Mouse (Mus musculus) macrophage (primary cell): ENCODE results near the gene Fam8a1. TPM values are rescaled to one million over a fixed set of nuclear protein-coding genes. Genes with fewer than 3 reads are reported as not detected.

Experiments used
- H3K27ac ChIP-seq: fragments of 350-480 bp; formaldehyde crosslinking; 2 replicates; pipeline ENCODE4 v1.9.0; 2021
- H3K36me3 ChIP-seq: fragments of 350-480 bp; formaldehyde crosslinking; 2 replicates; pipeline ENCODE4 v1.9.0; 2021; ENCODE audit errors: inconsistent target
- H3K4me3 ChIP-seq: fragments of 350-480 bp; formaldehyde crosslinking; 2 replicates; pipeline ENCODE4 v1.9.0; 2021; ENCODE audit errors: inconsistent target
- H3K79me2 ChIP-seq: fragments of 350-480 bp; formaldehyde crosslinking; 2 replicates; pipeline ENCODE4 v1.9.0; 2021; ENCODE audit errors: inconsistent target
- WGBS: methylation state at CpG from one replicate; pipeline ENCODE4 v1.1.7; 2026; ENCODE audit warnings: inconsistent platforms; ENCODE audit not compliant: missing documents; 5-methylcytosine and 5-hydroxymethylcytosine counted together
- polyA plus RNA-seq: library from polyadenylated mRNA; stranded (reverse); fragments of 250-400 nt; gene quantifications from 3 replicates; pipeline ENCODE4 v1.2.4, GENCODE M21; 2018; ENCODE audit warnings: inconsistent platforms

The Fam8a1 gene
- polyA plus RNA-seq, 1 experiment from 2014 or later = 10.2 TPM

DNA sequence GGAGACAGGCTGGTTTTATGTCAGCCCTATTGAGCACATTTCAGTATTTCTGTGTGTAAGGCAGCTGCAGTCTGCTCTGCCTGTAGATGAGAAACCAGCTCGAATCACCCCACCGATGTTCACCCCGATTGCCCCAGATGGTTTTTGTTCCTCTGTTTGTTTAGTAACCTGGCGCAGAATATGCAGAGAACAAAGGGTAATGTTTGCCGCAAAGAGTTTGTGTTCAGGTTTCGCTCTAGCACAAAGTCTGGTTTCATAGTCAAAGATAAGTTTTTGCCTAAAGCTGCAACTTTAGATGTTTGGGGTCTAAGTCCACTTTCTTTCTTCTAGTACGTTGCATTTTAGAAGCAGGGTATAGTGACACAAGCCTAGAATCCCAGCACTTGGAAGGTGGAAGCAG, 16.7 kb upstream of the Fam8a1 start:
- Histone ChIP-seq H3K4me3 (no peak overlapping the region), H3K36me3 (no peaks in the 10 kb centered on the region), H3K27ac (no peak overlapping the region), H3K79me2 (no peaks in the 10 kb centered on the region)
- 94% methylated on average over 7 of the region's 7 CpGs for WGBS

DNA sequence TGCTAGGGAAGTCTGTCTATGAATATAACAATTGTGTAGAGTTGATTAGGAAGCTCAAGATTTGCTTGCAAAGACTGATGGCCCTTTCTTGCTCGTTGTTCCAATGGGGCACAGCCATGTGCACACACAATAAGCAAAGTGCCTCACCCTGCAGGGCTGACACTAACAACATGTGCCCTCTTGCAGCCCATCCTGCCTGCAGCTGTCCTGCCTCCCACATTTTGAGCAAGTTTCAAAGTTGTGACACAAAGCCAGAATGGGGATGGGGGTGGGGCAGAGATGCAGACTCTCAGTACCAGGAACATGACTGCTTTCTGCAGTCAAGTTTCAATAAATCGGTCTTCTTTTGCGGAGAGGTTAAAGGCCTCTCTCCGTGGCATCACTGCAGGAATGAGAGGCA, 15.7 kb upstream of the Fam8a1 start:
- Histone ChIP-seq H3K27ac (no peak overlapping the region), H3K4me3 (no peak overlapping the region), H3K36me3 (no peaks in the 10 kb centered on the region)

DNA sequence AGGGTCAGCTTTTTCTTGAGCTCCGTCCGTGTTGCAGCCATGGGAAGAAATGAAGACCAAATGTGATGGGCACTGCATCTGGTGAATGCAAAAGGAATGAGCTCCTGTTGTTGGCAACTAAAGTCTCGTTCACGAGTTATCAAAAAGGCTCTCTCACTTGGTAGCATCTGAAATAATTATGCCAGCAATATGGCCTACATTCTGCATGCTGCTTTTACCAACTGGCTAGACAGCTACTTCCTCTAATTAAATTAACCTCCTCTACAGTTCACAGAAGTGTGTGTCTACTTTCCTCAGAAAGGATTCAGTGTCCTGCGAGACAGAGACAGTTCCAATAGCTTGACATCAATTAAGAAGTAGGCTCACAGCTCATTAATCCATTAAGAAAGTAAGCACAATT, 14.8 kb upstream of the Fam8a1 start:
- Histone ChIP-seq H3K27ac (no peak overlapping the region), H3K4me3 (no peak overlapping the region), H3K36me3 (no peaks in the 10 kb centered on the region), H3K79me2 (no peaks in the 10 kb centered on the region)
- WGBS = 92% methylated on average over 5 of the region's 5 CpGs

More for the DNA sequence above, 15.7 kb upstream of the Fam8a1 start:
- WGBS = 88% methylated on average over 4 of the region's 4 CpGs
- no peaks in the 10 kb centered on the region for H3K79me2 ChIP-seq

DNA sequence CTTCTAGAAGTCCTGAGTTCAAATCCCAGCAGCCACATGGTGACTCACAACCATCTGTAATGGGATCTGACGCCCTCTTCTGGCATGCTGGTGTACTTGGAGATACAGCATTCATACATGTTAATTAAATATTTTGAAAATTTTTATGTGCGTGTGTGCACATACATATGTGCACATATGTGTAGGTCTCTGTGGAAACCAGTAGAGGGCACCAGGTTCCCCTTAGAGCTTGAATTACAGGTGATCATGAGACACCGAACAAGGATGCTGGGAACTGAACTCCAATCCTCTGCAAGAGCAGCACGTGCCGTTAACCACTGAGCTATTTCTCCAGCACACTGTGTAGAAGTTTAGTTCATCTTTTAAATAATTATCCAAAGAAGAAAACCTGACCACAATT, 10.1 kb upstream of the Fam8a1 start:
- Histone ChIP-seq H3K27ac (no peak overlapping the region), H3K79me2 (no peaks in the 10 kb centered on the region), H3K36me3 (no peaks in the 10 kb centered on the region), H3K4me3 (no peak overlapping the region)
- WGBS = 88% methylated on average over 5 of the region's 5 CpGs

DNA sequence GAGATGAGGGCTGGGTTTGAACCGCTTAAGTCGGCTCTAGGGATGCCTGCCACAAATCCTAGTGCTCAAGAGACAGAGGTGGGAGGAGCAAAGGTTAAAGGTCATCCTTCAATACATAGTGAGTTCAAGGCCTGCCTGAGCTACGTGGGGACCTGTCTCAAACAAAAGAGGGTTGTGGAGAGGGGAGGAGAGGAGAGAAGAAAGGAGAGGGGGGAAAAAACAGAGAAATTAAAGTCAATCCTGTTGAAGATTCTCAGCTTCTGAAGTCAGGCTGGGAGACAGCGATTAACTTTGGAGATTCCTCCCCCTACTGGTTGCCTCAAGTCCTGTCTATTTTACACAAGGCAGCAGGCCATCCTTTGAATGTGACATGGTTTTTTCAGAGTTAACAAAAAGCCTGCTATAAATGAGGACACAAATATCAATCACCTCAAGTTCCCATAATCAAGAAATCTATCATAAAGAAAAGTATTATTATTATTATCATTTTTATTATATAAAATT, 5.8 kb upstream of the Fam8a1 start:
- H3K4me3 ChIP-seq = no peak overlapping the region
- H3K79me2 ChIP-seq = no peaks in the 10 kb centered on the region
- 45% methylated on average over 4 of the region's 4 CpGs for WGBS
- no peak overlapping the region for H3K27ac ChIP-seq
- H3K36me3 ChIP-seq = no peaks in the 10 kb centered on the region

DNA sequence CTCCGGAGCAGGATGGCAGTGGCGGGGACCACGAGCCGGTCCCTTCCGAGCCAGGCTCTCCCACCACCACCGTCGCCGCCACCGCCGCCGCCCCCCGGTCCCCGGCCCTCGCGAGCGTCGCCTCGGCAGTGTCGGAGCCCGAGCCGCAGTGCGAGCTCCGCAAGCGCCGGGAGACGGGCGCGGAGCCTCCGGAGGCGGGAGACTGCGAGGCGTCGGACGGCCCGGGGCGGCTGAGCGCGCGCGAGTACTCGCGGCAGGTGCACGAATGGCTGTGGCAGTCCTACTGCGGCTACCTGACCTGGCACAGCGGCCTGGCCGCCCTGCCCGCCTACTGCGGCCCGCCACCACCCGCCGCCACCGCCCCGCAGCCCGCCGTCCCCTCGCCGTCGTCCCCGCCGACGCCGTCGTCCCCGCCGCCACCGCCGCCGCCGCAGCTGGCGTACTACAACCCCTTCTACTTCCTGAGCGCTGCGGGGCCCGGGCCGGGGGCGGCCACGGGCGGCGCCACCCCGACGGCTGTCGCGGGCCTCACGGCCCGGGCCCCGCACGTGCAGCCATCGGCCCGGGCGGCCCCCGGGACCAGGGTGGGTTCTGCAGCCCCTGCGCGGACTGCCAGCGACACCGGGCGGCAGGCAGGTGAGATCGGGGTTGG, 424 bp downstream of the Fam8a1 start:
- WGBS = 2% methylated on average over 58 of the region's 96 CpGs

DNA sequence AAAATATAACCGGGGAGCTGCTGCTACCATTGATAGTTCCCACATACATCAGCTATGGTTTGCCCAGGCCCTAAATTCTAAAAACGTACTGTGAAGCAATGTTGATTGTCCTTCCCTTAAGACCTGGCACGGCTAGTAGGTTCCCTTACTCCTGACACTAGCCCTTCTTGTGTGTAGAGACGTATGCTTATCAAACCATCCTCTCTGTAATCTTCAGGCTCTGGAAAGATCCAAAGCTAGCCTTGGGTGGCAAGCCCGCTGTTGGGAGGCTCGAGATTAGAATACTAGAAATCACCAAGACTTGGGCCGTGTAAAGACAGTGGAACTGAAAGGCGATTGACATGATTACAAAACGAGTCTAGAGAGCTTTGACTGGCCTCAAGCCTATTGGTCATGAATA, 1.2 kb downstream of the Fam8a1 start:
- Histone ChIP-seq H3K27ac (no peak overlapping the region), H3K79me2 (no peaks in the 10 kb centered on the region), H3K36me3 (0 out of 2 replicates have a peak, but pooled peaks cover 14% of the 10 kb centered on the region), H3K4me3 (peak overlapping the region; percentile 28; the same call in 1 of the 2 replicates)
- 64% methylated on average over 8 of the region's 9 CpGs for WGBS

More for the DNA sequence above, 424 bp downstream of the Fam8a1 start:
- Histone ChIP-seq H3K36me3 (0 out of 2 replicates have a peak, but pooled peaks cover 14% of the 10 kb centered on the region), H3K79me2 (no peaks in the 10 kb centered on the region), H3K27ac (no peak overlapping the region), H3K4me3 (peak overlapping the region; percentile 28; the same call in 1 of the 2 replicates)

DNA sequence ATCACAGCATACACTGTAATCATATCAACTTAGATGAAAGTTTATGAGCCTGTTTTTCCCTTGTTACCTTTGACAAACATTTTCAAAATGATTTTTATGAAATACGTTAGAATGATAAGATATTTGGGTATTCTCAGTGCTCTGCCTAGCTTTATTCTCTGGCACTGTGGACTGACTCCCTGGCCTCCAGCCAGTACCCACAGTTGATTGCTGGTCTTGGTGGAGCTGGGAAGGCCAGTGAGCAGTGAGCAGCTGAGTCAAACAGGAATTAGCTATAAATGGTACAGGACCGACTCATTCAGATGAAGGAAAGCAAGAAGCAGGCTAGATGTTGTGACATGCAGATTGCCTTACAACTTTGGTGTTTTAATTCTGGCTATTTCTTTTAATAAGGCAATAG, 5.3 kb downstream of the Fam8a1 start:
- Histone ChIP-seq H3K4me3 (no peak overlapping the region), H3K36me3 (peaks cover 16% of the 10 kb centered on the region; the same call in 1 of the 2 replicates), H3K27ac (no peak overlapping the region), H3K79me2 (no peaks in the 10 kb centered on the region)
- 63% methylated on average over 2 of the region's 2 CpGs for WGBS

DNA sequence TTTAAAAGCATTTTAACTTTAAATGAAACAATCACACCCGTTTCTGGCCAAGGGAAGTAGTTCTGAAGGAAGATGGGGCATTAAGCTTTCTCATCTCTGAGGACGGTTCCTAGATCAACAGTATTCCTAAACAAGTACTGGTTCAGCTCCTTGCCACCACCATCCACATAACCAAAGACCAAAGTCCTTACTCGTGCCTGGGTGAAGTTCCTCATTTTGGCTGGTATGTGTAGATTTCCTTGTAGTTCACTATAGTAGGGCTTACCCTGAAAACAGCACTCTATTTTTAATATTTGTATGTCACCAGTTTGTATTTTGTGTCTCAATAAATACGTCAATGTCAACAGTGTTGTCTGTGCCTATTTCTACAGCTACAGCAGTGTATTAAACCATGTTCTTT, 8.4 kb downstream of the Fam8a1 start:
- WGBS = 81% methylated on average over 4 of the region's 4 CpGs
- Histone ChIP-seq H3K27ac (no peak overlapping the region), H3K36me3 (peaks cover 33% of the 10 kb centered on the region), H3K79me2 (no peaks in the 10 kb centered on the region), H3K4me3 (no peak overlapping the region)

DNA sequence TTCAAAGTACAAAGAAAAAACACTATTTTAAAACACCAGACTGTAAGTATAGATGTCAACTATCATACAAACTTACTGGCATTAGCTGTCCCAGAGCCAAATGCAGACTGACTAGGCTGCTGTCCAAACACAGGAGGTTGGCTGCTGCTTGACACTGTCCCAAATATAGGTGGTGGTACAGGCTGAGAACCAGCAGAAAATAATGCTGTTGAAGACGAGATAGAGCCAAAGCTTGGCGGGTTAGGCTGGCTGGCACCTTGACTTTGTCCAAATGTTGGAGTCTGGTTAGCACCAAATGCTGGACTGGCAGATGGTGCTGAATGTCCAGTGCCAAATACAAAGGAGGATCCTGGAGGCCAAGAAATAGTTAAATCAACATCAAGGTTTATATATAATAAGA, 13.6 kb downstream of the Fam8a1 start:
- Histone ChIP-seq H3K4me3 (no peak overlapping the region), H3K27ac (no peak overlapping the region), H3K79me2 (peaks cover 27% of the 10 kb centered on the region; the same call in 1 of the 2 replicates), H3K36me3 (peaks cover 53% of the 10 kb centered on the region)
- WGBS = 98% methylated on average over 2 of the region's 2 CpGs

DNA sequence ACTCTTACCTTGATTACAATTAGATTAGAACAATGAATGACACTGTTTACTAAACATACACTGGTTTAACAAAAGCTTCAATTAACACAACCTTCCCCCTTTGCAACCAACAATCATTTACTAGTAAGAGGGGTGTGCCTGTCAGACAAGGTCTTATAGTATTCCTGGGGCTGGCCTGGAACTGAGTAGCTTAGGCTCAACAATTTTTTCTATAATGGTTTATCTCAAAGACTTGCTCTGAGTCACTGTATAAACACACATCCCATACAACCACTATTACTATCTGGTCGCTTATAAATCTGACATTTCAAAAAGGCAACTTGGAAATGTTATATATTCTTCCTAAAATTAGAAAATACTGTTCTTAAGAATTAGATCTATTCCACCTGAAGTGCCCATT, 14.0 kb downstream of the Fam8a1 start:
- Histone ChIP-seq H3K27ac (no peak overlapping the region), H3K4me3 (no peak overlapping the region), H3K79me2 (peaks cover 27% of the 10 kb centered on the region; the same call in 1 of the 2 replicates), H3K36me3 (peaks cover 58% of the 10 kb centered on the region)
- 100% methylated on average over 1 of the region's 1 CpGs for WGBS

DNA sequence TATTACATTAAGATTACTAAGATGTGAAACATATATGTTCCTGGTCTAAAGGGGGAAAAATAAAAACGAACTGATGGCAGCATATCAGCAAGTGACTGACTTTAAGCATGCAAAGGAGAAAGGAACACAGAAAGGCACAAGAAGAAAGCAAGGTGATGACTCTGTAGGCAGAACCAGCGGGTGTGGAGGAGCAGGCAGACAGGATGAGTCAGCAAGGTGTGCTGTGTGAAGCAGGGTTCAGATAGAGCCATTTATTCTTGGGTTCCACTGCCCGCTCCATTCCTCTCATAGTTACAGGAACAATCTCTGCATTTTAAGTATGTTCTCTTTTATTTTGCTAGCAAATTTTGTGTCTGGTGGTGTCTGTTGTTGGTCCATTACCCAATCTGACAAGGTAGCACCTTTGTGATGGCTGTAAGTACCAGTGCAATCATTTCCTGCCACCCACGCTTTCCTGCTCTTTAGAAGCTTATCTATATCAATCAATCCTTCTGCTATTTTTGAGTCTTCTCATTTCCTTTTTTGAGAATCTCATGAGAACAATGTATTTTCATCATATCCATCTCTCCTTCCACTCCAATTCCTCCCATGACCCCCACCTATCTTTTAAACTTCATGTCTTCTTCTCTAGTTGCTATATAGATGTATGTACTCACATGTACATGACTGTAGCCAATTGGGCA, 21.4 kb downstream of the Fam8a1 start:
- Histone ChIP-seq H3K79me2 (peaks cover 79% of the 10 kb centered on the region), H3K36me3 (peaks cover 68% of the 10 kb centered on the region), H3K27ac (no peak overlapping the region), H3K4me3 (no peak overlapping the region)
- 77% methylated on average over 4 of the region's 4 CpGs for WGBS

DNA sequence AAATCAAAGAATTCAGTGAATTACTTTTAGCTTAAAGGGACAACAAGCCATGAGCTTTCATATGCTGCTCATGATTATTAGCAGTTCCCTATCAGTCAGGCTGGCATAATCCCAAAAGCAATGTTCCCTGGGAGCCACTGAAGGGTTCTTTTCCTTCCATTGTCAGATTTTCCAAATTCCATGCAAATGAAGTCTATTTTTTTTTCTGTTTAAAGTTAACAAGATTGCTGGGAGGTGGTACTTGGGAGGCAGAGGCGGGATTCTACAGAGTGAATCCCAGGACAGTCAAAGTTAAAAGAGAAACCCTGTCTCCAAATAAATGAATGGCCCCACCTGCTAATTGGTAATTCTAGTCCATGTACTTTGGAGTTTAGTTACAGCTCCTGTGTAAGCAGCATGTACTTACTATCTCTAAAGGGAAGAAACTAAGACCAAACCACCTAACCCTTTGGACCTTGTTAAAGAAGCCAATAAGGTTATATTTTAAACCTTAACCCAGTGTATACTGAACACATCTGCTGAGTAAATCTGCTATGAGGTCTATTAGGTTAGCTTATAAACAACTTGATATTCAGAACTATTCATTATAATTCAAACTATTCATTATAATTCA, 26.1 kb downstream of the Fam8a1 start:
- Histone ChIP-seq H3K79me2 (peaks cover 43% of the 10 kb centered on the region), H3K36me3 (peaks cover 37% of the 10 kb centered on the region), H3K27ac (no peak overlapping the region), H3K4me3 (no peak overlapping the region)
- WGBS = 83% methylated on average over 1 of the region's 1 CpGs

DNA sequence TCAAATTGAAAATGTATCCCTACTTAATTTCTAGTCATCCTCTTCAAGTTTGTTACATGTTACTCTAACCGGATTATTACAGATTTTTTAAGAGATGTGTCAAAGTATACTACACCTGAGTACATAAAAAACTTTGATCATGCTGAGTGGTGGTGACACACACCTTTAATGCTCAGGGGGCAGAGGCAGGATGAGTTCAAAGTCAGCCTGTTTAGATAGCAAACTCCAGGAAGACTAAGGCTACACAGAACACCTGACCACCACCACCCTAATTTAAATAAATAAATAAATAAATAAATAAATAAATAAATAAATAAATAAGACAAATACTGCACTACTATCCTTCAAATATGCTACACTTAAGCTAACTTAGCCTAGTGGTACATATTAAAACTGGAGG, 26.6 kb downstream of the Fam8a1 start:
- Histone ChIP-seq H3K36me3 (peaks cover 32% of the 10 kb centered on the region), H3K27ac (no peak overlapping the region), H3K79me2 (peaks cover 37% of the 10 kb centered on the region), H3K4me3 (no peak overlapping the region)
- WGBS = 100% methylated on average over 1 of the region's 1 CpGs

DNA sequence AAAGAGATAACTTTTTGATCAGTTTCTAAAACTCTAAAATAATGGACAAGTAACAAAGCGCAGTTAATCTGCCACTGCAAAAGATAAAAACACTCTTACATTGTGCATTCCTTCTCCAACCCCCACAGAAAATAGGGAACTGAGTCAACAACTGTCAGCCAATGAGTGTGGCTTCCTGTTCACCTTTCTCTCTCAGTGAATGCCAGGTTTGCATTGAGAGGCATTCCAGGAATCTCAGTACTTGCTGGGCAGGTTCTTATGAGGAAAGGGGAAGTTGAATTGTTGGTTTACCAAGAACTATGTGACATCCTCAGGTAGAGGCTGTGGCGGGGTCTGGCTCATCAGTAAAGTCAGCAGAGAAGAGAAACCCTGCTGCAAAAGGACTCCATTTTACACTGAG, 27.5 kb downstream of the Fam8a1 start:
- 88% methylated on average over 2 of the region's 2 CpGs for WGBS
- Histone ChIP-seq H3K36me3 (peaks cover 28% of the 10 kb centered on the region), H3K79me2 (peaks cover 29% of the 10 kb centered on the region), H3K27ac (no peak overlapping the region), H3K4me3 (no peak overlapping the region)
